Mouse (Mus musculus) heart, embryonic 12.5 days (tissue): ENCODE data around the gene Xkrx. TPM values are rescaled to one million over a fixed set of nuclear protein-coding genes. Genes with fewer than 3 reads are reported as not detected.

ENCODE experiments used
- ATAC-seq: fragments of 200-750 bp; cut with Nextera tagmentation; 2 replicates; pipeline ENCODE4 v1.8.0; 2017; ENCODE audit warnings: moderate TSS enrichment, moderate library complexity; ENCODE audit not compliant: insufficient number of reproducible peaks, low FRiP score
- H3K27ac ChIP-seq: fragments of 300-500 bp; sonication (generic); 2 replicates; pipeline ENCODE4 v1.5.1; 2016; ENCODE audit warnings: mild to moderate bottlenecking, moderate library complexity; ENCODE audit not compliant: poor library complexity, severe bottlenecking
- H3K27me3 ChIP-seq: fragments of 300-500 bp; sonication (generic); replicated peaks from 2 replicates; pipeline ENCODE4 v1.6.1; 2016; ENCODE audit warnings: mild to moderate bottlenecking, moderate library complexity
- H3K36me3 ChIP-seq: fragments of 300-500 bp; sonication (generic); 2 replicates; pipeline ENCODE4 v1.6.1; 2016; ENCODE audit warnings: mild to moderate bottlenecking, moderate library complexity
- H3K4me1 ChIP-seq: fragments of 300-500 bp; sonication (generic); replicated peaks from 2 replicates; pipeline ENCODE4 v1.6.1; 2016; ENCODE audit warnings: mild to moderate bottlenecking
- H3K4me2 ChIP-seq: fragments of 300-500 bp; sonication (generic); 2 replicates; pipeline ENCODE4 v1.6.1; 2016; ENCODE audit warnings: mild to moderate bottlenecking, moderate library complexity
- H3K4me3 ChIP-seq: fragments of 300-500 bp; sonication (generic); 2 replicates; pipeline ENCODE4 v1.5.1; 2016; ENCODE audit warnings: mild to moderate bottlenecking
- H3K9ac ChIP-seq: fragments of 300-500 bp; sonication (generic); 2 replicates; pipeline ENCODE4 v1.6.1; 2016; ENCODE audit warnings: mild to moderate bottlenecking, moderate library complexity
- H3K9me3 ChIP-seq: fragments of 300-500 bp; sonication (generic); replicated peaks from 2 replicates; pipeline ENCODE4 v1.6.1; 2016; ENCODE audit warnings: mild to moderate bottlenecking, moderate library complexity
- WGBS: fragments of 180-500 bp; shearing (Covaris S2); methylation state at CpG from one replicate; pipeline ENCODE4 v1.1.7; 2016; 5-methylcytosine and 5-hydroxymethylcytosine counted together
- polyA plus RNA-seq: library from polyadenylated mRNA; unstranded; fragments of >200 nt; fragmentation: Nextera tagmentation; extraction: Ambion mirVana; gene quantifications from 2 replicates; pipeline ENCODE4 v1.2.1, GENCODE M21; 2016

Xkrx gene
- polyA plus RNA-seq, 1 experiment from 2014 or later: 0.19 TPM

DNA sequence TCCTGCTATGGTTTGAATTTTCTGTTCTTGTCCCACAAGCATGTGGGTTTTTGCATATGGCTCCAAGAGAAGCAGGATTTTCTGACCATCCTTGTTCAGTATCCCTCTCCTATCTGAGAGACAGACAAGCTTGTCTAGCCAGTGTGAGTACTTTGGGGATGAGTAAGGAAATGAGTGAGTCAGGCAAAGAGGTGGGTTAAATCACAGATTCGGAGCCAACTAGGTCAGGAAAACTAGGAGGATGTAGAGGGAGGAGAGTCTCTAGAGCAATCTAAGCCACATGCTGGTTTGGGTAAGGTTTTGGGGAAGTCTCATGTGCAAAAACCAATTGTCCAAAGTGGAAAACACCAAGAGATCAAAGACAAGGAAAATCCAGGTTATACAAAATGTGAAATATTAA is 20.3 kb downstream of the Xkrx start:
- H3K4me2 ChIP-seq: no peak overlapping the region
- no peak for ATAC-seq
- no peak overlapping the region for H3K27ac ChIP-seq
- no peaks in the 10 kb centered on the region for H3K27me3 ChIP-seq
- H3K9ac ChIP-seq: no peak overlapping the region
- H3K36me3 ChIP-seq: no peaks in the 10 kb centered on the region
- no peaks in the 10 kb centered on the region for H3K4me1 ChIP-seq
- WGBS: 68% methylated on average over 1 of the region's 1 CpGs
- no peaks in the 10 kb centered on the region for H3K9me3 ChIP-seq
- H3K4me3 ChIP-seq: no peak overlapping the region

DNA sequence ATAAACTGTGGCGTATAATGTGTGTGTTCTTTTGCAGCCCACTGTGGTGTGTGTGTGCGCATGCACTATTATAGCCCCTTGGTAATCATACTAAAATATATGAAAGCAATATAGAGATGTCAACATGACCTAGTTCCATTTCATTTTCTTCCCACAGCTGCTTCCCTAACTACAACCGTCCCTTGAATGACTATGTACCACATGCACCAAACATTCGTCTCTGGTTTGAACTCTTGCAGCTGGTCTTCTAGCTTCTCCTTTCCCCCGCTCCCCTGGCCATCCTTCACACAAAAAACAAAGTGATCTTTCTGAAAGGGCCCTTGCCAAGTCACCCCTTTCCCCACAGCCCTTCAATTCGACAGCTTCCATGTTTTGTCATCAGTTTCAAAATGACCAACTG is 21.9 kb downstream of the Xkrx start:
- Histone ChIP-seq H3K4me1 (no peaks in the 10 kb centered on the region), H3K9me3 (no peaks in the 10 kb centered on the region), H3K4me3 (no peak overlapping the region), H3K9ac (no peak overlapping the region), H3K27me3 (no peaks in the 10 kb centered on the region), H3K27ac (no peak overlapping the region), H3K4me2 (no peak overlapping the region), H3K36me3 (no peaks in the 10 kb centered on the region)
- 76% methylated on average over 6 of the region's 6 CpGs for WGBS
- no peak for ATAC-seq

DNA sequence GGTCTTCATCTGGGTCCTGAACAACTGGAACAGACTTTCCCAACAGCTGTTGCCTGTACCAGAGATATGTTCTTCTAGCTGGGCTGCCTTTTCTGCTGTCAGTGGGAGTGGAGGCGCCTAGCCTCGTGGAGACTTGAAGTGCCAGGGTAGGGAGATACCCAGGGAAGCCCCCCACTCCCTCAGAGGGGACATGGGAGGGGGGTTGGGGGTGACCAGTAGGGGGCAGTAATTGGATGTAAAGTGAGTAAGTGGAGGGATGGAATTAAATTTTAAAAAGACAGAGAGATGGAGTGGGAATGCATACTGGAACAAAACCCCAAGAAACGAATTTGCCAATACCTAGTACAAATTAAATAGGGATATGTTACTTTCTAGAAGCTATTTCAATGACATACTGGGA is 28.1 kb downstream of the Xkrx start:
- H3K9ac ChIP-seq: no peak overlapping the region
- H3K27me3 ChIP-seq: no peaks in the 10 kb centered on the region; the same call in 1 of the 2 replicates
- no peak overlapping the region for H3K4me2 ChIP-seq
- no peaks in the 10 kb centered on the region for H3K9me3 ChIP-seq
- H3K4me1 ChIP-seq: no peaks in the 10 kb centered on the region
- 32% methylated on average over 3 of the region's 3 CpGs for WGBS
- no peak overlapping the region for H3K4me3 ChIP-seq
- no peak for ATAC-seq
- no peak overlapping the region for H3K27ac ChIP-seq
- no peaks in the 10 kb centered on the region for H3K36me3 ChIP-seq

DNA sequence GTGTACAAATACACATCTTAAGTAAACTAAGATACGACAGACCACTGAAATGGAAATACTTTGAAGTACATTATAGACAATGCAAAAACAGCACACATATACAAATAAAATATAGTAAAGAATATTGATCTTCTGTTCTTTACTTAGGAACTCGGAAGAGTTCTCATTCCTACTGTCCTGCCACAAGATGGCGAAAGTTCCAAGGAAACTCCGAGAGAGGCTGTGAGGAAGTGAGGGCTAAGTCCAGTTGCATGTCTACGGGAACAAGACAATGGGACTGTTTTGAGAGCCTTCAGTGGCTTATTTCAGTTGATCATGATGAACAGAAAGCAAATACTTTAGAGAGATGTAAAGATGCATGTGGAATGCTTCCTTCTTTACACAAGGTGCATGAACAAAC is 29.6 kb downstream of the Xkrx start:
- Histone ChIP-seq H3K4me2 (no peak overlapping the region), H3K9me3 (no peaks in the 10 kb centered on the region), H3K36me3 (no peaks in the 10 kb centered on the region), H3K4me1 (no peaks in the 10 kb centered on the region), H3K27ac (no peak overlapping the region), H3K4me3 (no peak overlapping the region), H3K9ac (no peak overlapping the region), H3K27me3 (no peaks in the 10 kb centered on the region; the same call in 1 of the 2 replicates)
- ATAC-seq: no peak
- WGBS: 23% methylated on average over 5 of the region's 5 CpGs

DNA sequence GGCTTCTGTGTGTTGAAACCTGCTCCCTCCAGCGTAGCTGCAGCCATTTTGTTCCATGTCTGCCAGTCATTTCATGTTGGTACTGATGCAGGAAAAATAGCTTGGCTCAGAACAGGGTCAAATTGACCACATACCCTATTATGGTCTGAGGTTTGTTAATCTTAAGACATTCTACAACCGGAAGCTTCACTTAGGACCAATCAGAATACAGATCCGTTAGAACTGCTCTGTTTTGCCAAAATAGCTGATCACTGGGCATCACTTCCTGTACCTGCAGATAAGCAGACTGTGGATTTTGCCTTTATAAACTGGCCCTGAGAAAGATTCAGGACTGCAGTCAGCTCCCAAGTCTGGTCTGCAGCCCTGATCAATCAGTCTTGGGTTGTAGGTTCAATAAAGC is 33.3 kb downstream of the Xkrx start:
- H3K36me3 ChIP-seq: no peaks in the 10 kb centered on the region
- ATAC-seq: no peak
- H3K27me3 ChIP-seq: no peaks in the 10 kb centered on the region; the same call in 1 of the 2 replicates
- H3K4me2 ChIP-seq: no peak overlapping the region
- no peak overlapping the region for H3K27ac ChIP-seq
- no peak overlapping the region for H3K9ac ChIP-seq
- H3K9me3 ChIP-seq: no peaks in the 10 kb centered on the region
- 60% methylated on average over 3 of the region's 3 CpGs for WGBS
- no peak overlapping the region for H3K4me3 ChIP-seq
- H3K4me1 ChIP-seq: no peaks in the 10 kb centered on the region

DNA sequence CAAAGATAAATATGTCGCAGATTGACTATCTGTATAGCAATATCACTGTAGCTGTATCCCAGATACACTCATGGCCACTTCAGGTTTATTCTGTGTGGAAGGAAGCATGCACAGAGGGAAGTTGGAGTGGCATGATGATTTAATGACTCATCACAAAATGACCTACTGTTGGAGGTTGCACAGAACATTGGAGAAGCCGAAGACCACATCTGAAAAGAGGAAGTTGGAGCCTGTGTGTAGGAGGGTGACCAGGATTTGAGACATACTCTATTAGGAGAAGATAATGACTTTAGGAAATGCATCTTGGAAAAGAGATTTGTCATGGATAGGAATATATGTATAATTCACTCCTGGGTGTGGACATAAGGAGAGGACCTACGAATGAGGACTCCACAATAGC is 45.5 kb downstream of the Xkrx start:
- H3K9me3 ChIP-seq: no peaks in the 10 kb centered on the region
- H3K9ac ChIP-seq: no peak overlapping the region
- no peak overlapping the region for H3K4me2 ChIP-seq
- no peaks in the 10 kb centered on the region for H3K4me1 ChIP-seq
- no peaks in the 10 kb centered on the region for H3K36me3 ChIP-seq
- 57% methylated on average over 3 of the region's 3 CpGs for WGBS
- H3K27me3 ChIP-seq: no peaks in the 10 kb centered on the region
- no peak overlapping the region for H3K27ac ChIP-seq
- H3K4me3 ChIP-seq: no peak overlapping the region
- ATAC-seq: no peak

DNA sequence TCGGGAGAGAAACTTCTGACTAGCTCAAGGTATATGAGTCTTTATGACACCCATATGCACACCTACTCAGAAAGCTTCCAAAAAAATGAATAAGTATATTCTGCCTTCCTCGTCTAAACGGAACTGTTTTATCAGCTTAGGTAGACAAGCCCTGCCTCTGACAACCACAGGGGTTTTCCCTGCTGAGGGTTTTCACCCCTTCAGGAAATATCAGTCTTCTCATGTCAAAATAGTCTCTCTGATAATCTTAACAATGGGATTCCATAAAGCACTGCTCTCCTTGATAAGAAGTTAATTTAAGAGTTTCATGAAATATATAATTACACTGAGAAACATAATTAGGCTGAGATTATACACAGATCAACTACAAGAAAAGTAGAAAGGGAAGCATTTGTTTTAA is 50.1 kb downstream of the Xkrx start:
- H3K4me3 ChIP-seq: no peak overlapping the region
- WGBS: 63% methylated on average over 3 of the region's 3 CpGs

DNA sequence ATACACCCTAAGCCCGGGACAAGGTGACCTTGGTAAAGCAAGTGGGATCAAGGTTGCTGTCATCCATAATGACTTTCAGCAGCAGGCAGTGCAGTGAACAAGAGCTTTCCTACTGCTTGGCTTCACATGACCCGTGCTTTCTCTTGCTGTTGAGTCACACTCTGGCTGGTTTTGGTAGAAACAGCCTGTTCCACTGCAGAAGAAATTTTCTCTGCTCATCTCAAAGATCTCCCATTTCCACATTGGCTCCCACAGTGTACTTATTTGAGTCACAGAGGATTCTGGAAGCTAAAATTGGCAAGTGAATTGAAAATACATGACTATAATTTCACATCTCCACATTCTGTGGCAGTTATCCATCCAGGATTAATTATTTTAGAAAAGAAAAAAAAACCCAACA is 59.2 kb downstream of the Xkrx start:
- no peaks in the 10 kb centered on the region for H3K36me3 ChIP-seq
- 50% methylated on average over 2 of the region's 2 CpGs for WGBS
- H3K9me3 ChIP-seq: no peaks in the 10 kb centered on the region
- no peak for ATAC-seq
- H3K4me1 ChIP-seq: no peaks in the 10 kb centered on the region
- H3K4me2 ChIP-seq: no peak overlapping the region
- H3K4me3 ChIP-seq: no peak overlapping the region
- no peak overlapping the region for H3K9ac ChIP-seq
- H3K27ac ChIP-seq: no peak overlapping the region
- H3K27me3 ChIP-seq: no peaks in the 10 kb centered on the region

More for the DNA sequence above, 50.1 kb downstream of the Xkrx start:
- Histone ChIP-seq H3K4me1 (no peaks in the 10 kb centered on the region), H3K27ac (no peak overlapping the region), H3K36me3 (no peaks in the 10 kb centered on the region), H3K9me3 (no peaks in the 10 kb centered on the region), H3K4me2 (no peak overlapping the region), H3K27me3 (no peaks in the 10 kb centered on the region), H3K9ac (no peak overlapping the region)
- no peak for ATAC-seq

Other genes starting within 250 kb of the Xkrx start
- gene Sytl4, start 180.3 kb downstream of the Xkrx start, polyA plus RNA-seq: 3.6 and 4.0 TPM in 2 replicates
- gene Cstf2, start 102.9 kb downstream of the Xkrx start, polyA plus RNA-seq: 39.7 and 40.2 TPM in 2 replicates
- not detected in 2 replicates for gene Arl13a, start 25.4 kb upstream of the Xkrx start, polyA plus RNA-seq
- gene Nox1, start 59.9 kb upstream of the Xkrx start, polyA plus RNA-seq: 0.11 TPM in 1 of 2 replicates, not detected in the other
- 35.8 and 37.6 TPM in 2 replicates for gene Trmt2b, start 114.9 kb upstream of the Xkrx start, polyA plus RNA-seq
- 6.2 and 6.6 TPM in 2 replicates for gene Tmem35a, start 133.1 kb upstream of the Xkrx start, polyA plus RNA-seq
- gene Cenpi, start 146.0 kb upstream of the Xkrx start, polyA plus RNA-seq: 23.2 and 28.6 TPM in 2 replicates
- 0.87 and 0.95 TPM in 2 replicates for gene Drp2, start 242.5 kb upstream of the Xkrx start, polyA plus RNA-seq